Mouse (Mus musculus) bone marrow, adult 2 months (tissue): ENCODE data around the gene A230050P20Rik.

Experiments used
- CTCF ChIP-seq: fragments of 200-500 bp; IDR thresholded peaks from 2 replicates; pipeline ENCODE4 v1.5.1; 2011; ENCODE audit warnings: low read length, control low read depth; ENCODE audit not compliant: control insufficient read depth, insufficient read depth
- POLR2A ChIP-seq: fragments of 200-500 bp; IDR thresholded peaks from 2 replicates; pipeline ENCODE4 v1.6.1; 2011; ENCODE audit warnings: low read depth, mild to moderate bottlenecking, control low read depth, low read length, borderline replicate concordance; ENCODE audit not compliant: control insufficient read depth

DNA sequence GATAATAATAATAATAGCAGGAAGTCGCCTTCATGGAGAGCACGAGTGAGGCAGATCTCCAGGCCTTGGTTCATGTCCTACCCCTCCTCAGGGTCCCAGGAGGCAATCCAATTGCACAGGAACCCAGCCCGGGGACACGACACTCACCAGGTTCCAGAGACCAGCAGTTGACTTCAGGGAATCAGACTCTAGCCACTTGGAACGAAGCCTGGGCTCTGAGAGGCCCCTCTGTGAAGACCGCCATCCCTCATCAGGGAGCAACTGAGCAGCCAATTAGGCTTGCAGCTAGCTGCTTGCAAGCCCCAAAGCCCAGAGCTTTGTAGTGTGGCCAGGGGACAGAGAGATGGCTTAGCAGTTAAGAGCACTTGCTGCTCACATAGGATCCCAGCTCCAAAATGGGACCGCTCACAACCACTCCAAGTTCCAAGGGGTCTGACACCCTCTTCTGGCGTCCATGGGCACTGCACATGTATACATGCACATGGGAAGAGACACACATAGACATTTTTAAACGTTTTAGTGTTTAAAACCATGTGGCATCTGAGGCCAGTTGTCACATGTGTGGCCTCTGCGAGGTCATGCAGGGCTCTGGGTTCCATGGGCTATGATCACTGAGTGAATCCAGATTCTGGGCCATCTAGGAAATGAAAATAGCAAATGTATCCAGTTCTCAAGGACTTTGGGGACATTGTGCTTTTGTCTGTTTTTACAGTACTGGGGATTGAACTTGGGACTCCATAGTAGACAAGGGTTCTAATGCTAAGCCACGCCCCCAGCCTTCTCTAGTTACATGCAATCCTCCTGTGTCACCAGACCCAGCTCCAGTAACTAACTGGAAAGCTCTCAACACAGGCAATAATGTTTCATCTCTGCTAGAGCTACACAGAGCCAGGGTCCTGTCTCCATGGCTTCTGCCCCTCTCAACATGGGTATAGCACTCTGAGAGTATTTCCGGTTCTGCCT is 2.0 kb downstream of the A230050P20Rik start:
- TF ChIP-seq CTCF, result no peak
- no peak for TF ChIP-seq POLR2A
